Mouse (Mus musculus): ENCODE results near the gene E330021D16Rik.

Gene E330021D16Rik

GRCm38 (mm10) chr6:136422084-136422853 lies 6.9 kb upstream of the E330021D16Rik start:
- peak in 1 of 2 experiments; percentile 52 for DNase-seq (ENCODE audit: low spot score in 2 of 2)

DNA sequence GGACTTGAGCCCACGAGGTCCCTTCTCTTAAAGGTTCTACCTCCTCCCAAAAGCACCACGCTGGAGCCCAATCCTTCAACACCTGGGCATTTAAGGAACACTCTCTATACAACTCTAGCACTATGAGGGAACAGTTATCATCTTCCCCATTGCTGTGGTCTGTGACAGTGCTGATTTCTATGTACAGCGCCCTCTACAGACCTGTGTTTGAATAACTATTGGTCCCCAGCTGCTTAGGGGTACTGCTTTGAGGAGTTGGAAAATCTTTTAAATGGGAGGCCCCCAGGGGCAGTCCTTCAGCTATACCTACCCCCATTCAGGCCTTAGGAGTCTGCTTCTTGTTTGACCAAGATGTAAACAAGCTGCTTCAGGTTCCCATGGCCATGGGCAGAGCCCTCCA lies 5.7 kb upstream of the E330021D16Rik start:
- DNase-seq (ENCODE audit: low spot score in 2 of 2), result no peak

GRCm38 (mm10) chr6:136418889-136419835 lies 3.8 kb upstream of the E330021D16Rik start:
- DNase-seq (ENCODE audit: low spot score in 2 of 2), result no peak

GRCm38 (mm10) chr6:136418333-136418848 lies 3.0 kb upstream of the E330021D16Rik start:
- no peak for DNase-seq (ENCODE audit: low spot score in 2 of 2)

GRCm38 (mm10) chr6:136417864-136418263 lies 2.5 kb upstream of the E330021D16Rik start:
- DNase-seq (ENCODE audit: low spot score in 2 of 2), result no peak

GRCm38 (mm10) chr6:136413856-136414362 lies 1.5 kb downstream of the E330021D16Rik start:
- no peak for DNase-seq (ENCODE audit: low spot score in 2 of 2)

DNA sequence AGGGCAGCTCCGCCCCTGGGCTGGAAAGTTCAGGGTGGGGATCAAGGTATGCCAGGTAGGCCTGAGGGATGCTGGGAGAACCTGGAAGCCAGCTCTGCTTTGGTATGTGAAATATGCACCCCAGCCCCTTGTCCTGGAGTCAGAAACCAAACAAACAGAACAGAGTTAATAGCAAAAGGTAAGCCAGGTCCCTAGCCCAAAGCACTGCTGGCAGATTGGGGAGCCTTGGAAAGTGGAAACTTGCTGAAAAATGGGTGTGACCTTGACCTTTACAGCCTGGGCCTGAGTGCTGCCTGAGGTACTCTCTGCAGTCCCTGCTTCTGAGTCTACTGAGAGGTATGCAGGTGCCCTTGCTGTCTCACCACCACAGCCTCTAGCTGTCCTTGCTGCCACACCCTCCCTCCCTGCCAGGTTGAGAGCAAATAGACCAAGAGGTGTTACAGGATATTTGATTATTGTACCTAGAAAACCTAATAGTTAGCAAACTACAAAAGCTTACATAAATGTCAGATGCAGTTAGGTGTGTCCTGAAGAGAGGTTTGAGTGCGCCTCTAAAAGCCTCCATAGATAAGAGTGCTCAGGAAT lies 7.7 kb downstream of the E330021D16Rik start:
- no peak for DNase-seq (ENCODE audit: low spot score in 2 of 2)

- DNase-seq (ENCODE audit: low spot score in 2 of 2), result no peak
Observed at GRCm38 (mm10) chr6:136396860-136397259, 18.5 kb downstream of the E330021D16Rik start.

DNA sequence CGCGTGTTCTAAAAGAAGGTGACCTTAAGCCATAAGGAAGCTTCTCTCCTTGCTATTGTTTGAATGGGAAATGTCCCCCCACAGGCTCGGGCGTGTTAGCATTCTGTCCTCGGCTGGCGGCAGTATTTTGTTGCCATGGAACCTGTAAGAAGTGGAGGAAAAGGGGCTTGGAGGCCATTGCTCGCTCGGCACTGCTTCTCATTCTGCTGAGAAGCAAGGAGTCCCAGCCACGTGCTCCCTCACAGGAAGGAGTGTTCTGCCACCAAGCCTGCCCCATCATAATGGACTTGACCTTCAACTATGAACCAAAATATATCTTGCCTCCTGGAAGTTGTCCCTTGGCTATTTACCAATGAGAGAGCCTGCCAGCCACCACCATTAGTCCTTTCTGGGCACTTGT lies 25.1 kb downstream of the E330021D16Rik start:
- no peak for DNase-seq (ENCODE audit: low spot score in 2 of 2)

- DNase-seq (ENCODE audit: low spot score in 2 of 2), result no peak
Observed at GRCm38 (mm10) chr6:136385287-136385686, 30.1 kb downstream of the E330021D16Rik start.

DNA sequence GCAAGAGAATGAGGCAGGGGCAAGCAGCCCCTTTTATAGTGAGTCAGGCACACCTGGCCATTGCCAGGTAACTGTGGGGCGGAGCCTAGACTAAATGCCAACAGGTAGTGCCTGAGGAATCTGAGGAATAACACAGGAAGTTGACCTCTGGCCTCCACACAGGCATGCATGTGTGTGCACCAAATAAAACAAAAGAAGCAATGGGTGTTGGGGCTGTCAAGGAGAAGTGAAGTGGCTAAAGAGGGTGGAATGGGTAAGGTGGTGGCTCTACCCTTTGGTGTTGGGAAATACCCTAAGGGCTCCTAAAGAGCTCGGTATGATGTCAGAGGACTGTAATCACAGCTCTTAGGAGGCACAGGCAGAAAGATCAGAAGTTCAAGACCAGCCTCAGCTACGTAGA lies 32.2 kb downstream of the E330021D16Rik start:
- DNase-seq (ENCODE audit: low spot score in 2 of 2), result no peak

- no peak for DNase-seq (ENCODE audit: low spot score in 2 of 2)
Observed at GRCm38 (mm10) chr6:136376097-136376496, 39.3 kb downstream of the E330021D16Rik start.

- DNase-seq (ENCODE audit: low spot score in 2 of 2), result peak; percentile 30 to 58
Observed at GRCm38 (mm10) chr6:136364430-136365098, 50.8 kb downstream of the E330021D16Rik start.

DNA sequence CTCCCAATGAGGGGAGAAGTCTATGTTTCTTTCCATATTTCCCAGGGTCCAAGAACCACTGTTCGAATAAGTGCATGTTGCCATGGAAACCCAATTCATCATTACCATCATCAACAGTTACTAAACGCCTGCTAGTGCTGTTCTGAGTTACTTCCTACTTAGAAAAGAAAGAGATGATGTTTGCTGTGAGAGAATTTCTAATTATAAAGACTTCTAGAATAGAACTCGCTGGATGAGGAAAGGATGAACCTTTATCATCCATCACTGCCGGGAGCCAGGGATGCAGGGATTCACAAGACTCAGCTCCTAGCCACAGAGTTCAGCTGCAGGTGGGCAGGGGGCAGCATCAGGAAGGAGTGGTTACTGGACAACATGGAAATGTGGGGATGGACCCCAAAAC lies 51.4 kb downstream of the E330021D16Rik start:
- no peak for DNase-seq (ENCODE audit: low spot score in 2 of 2)

DNA sequence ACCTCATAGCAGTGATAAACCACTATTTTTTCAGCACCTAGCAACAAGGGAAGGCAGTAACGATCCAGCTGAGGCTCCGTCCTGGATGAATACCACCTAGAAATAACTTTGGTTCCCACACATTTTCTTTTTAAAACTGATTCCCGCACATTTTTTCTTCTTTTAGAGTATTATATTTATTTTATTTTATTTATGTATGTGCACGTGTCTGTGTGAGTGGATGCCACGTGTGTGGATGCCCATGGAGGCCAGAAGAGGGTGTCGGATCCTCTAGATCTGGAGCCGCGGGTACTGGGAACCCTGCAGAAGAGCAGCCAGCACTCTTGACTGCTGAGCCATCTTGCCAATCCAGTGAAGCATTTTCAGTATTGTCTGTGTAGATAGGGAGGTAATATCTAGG lies 52.1 kb downstream of the E330021D16Rik start:
- DNase-seq (ENCODE audit: low spot score in 2 of 2), result no peak

- DNase-seq (ENCODE audit: low spot score in 2 of 2), result no peak
Observed at GRCm38 (mm10) chr6:136358471-136358870, 56.9 kb downstream of the E330021D16Rik start.

DNA sequence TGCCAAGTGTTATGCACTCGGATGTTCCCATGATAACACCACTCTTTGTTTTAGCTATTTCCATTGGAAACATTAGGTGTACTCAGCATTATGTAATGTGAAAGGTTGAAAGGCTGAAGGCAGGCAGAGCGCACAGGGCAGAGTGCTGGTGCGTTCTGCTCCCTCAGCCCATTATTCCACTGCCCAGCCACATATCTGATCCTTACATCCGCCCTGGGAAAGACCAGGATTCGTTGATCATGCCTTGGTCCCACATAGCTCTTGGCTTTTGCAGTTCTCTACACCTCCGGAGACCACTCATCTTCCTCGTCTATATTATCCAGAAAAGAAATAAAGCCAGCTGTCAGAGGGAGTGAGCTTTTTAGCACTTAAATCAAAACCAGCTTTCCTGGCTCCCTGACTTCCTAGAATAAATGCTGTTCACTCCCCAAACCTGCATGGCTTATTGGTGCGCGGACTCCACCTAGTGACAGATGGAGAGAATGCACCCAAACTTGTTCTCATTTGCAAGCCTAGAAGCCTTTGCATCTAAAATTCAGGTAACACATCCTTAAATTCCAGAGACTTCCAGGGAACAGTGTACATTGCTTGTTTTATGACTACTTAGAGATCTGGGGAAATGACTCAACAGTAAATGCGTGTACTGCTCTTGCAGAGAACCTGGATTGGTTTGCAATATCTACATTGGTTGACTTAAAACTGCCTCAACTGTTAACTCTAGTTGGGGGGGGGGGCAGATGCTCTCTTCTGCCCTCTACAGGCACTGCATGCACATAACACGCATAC lies 61.8 kb downstream of the E330021D16Rik start:
- peak; percentile 69 to 84 for DNase-seq (ENCODE audit: low spot score in 2 of 2)
